Mouse (Mus musculus): ENCODE measurements around the gene Mrpl21. TPM values are rescaled to one million over a fixed set of nuclear protein-coding genes. Genes with fewer than 3 reads are reported as not detected.

Gene Mrpl21
- total and polyA plus RNA-seq, 3 experiments: 86.0 to 129 (median 116) TPM

- Histone ChIP-seq H3K27ac (ENCODE audit: insufficient read depth, low read depth) (no peak overlapping the region), H3K27me3 (replicated peaks) (no peaks in the 10 kb centered on the region), H3K36me3 (replicated peaks in 1 of 2; ENCODE audit: control insufficient read depth in 1 of 2, insufficient read depth in 1 of 2, low read length in 1 of 2) (no peaks in the 10 kb centered on the region), H3K4me2 (ENCODE audit: insufficient read depth, low read depth, poor library complexity, severe bottlenecking) (no peak overlapping the region), H3K9me3 (replicated peaks; ENCODE audit: low read length) (no peaks in the 10 kb centered on the region), H3K4me1 (ENCODE audit: control insufficient read depth in 1 of 2, insufficient read depth in 2 of 2) (peaks cover 7 to 17% of the 10 kb centered on the region in 2 experiments), H3K4me3 (replicated peaks in 1 of 3; ENCODE audit: low read depth in 2 of 3, low read length in 2 of 3, poor library complexity in 1 of 3) (no peak overlapping the region), H3K79me2 (replicated peaks; ENCODE audit: control insufficient read depth, extremely low read depth, insufficient read depth, poor library complexity, severe bottlenecking) (no peaks in the 10 kb centered on the region), H3K9ac (ENCODE audit: insufficient read depth, low read depth) (no peak overlapping the region)
- no peak for DNase-seq (ENCODE audit: extremely low read depth)
- in situ Hi-C loops (cut with MboI; ENCODE audit: low pct_ligation_motif_present, low pct_unique_long_range_greater_than_20kb, low sequenced_read_pairs): no loop called here
- TF ChIP-seq E2F4 (IDR thresholded peaks at IDR 0.05; ENCODE audit: insufficient replicate concordance, low read depth, low read length) (no peak), MYC (IDR thresholded peaks at IDR 0.05; ENCODE audit: low read depth, low read length) (no peak), GABPA (IDR thresholded peaks at IDR 0.05; ENCODE audit: insufficient replicate concordance, low read depth, low read length) (no peak)
- dilution Hi-C loops (cut with MboI; ENCODE audit: extremely low pct_ligation_motif_present, extremely low pct_unique_long_range_greater_than_20kb, low sequenced_read_pairs): no loop called here
Measured at GRCm38 (mm10) chr19:3333247-3333646, 50.5 kb downstream of the Mrpl21 start.

GRCm38 (mm10) chr19:3333694-3334515 is 51.2 kb downstream of the Mrpl21 start:
- Histone ChIP-seq H3K4me3 (replicated peaks in 1 of 3; ENCODE audit: low read depth in 2 of 3, low read length in 2 of 3, poor library complexity in 1 of 3) (no peak overlapping the region), H3K4me1 (ENCODE audit: control insufficient read depth in 1 of 2, insufficient read depth in 2 of 2) (peaks cover 11 to 19% of the 10 kb centered on the region in 2 experiments), H3K36me3 (replicated peaks in 1 of 2; ENCODE audit: control insufficient read depth in 1 of 2, insufficient read depth in 1 of 2, low read length in 1 of 2) (no peaks in the 10 kb centered on the region), H3K9ac (ENCODE audit: insufficient read depth, low read depth) (no peak overlapping the region), H3K27ac (ENCODE audit: insufficient read depth, low read depth) (no peak overlapping the region), H3K4me2 (ENCODE audit: insufficient read depth, low read depth, poor library complexity, severe bottlenecking) (no peak overlapping the region), H3K9me3 (replicated peaks; ENCODE audit: low read length) (no peaks in the 10 kb centered on the region), H3K79me2 (replicated peaks; ENCODE audit: control insufficient read depth, extremely low read depth, insufficient read depth, poor library complexity, severe bottlenecking) (no peaks in the 10 kb centered on the region), H3K27me3 (replicated peaks) (no peaks in the 10 kb centered on the region)
- TF ChIP-seq RAD21 (IDR thresholded peaks at IDR 0.05; ENCODE audit: low read depth, low read length) (no peak), HCFC1 (IDR thresholded peaks at IDR 0.05; ENCODE audit: low read depth, low read length) (no peak), ZMIZ1 (IDR thresholded peaks at IDR 0.05; ENCODE audit: low read depth, low read length) (no peak), SMC3 (IDR thresholded peaks at IDR 0.05; ENCODE audit: low read depth, low read length) (no peak), MAX (IDR thresholded peaks at IDR 0.05; ENCODE audit: low read length) (no peak), USF2 (conservative IDR thresholded peaks at IDR 0.05; ENCODE audit: low read depth, low read length) (no peak), CHD1 (IDR thresholded peaks at IDR 0.05; ENCODE audit: low read depth, low read length) (no peak), ZNF384 (IDR thresholded peaks at IDR 0.05; ENCODE audit: low read depth, low read length) (no peak)
- in situ Hi-C loops (cut with MboI; ENCODE audit: low pct_ligation_motif_present, low pct_unique_long_range_greater_than_20kb, low sequenced_read_pairs) (no loop called here), dilution Hi-C loops (cut with MboI; ENCODE audit: extremely low pct_ligation_motif_present, extremely low pct_unique_long_range_greater_than_20kb, low sequenced_read_pairs) (no loop called here)
- peak; percentile 21 for DNase-seq (ENCODE audit: extremely low read depth)

- DNase-seq (ENCODE audit: extremely low read depth): no peak
- Histone ChIP-seq H3K9me3 (replicated peaks; ENCODE audit: low read length) (no peaks in the 10 kb centered on the region), H3K4me3 (replicated peaks in 1 of 3; ENCODE audit: low read depth in 2 of 3, low read length in 2 of 3, poor library complexity in 1 of 3) (no peak overlapping the region), H3K79me2 (replicated peaks; ENCODE audit: control insufficient read depth, extremely low read depth, insufficient read depth, poor library complexity, severe bottlenecking) (no peaks in the 10 kb centered on the region), H3K9ac (ENCODE audit: insufficient read depth, low read depth) (no peak overlapping the region), H3K27ac (ENCODE audit: insufficient read depth, low read depth) (no peak overlapping the region), H3K36me3 (replicated peaks in 1 of 2; ENCODE audit: control insufficient read depth in 1 of 2, insufficient read depth in 1 of 2, low read length in 1 of 2) (no peaks in the 10 kb centered on the region), H3K4me2 (ENCODE audit: insufficient read depth, low read depth, poor library complexity, severe bottlenecking) (no peak overlapping the region), H3K4me1 (ENCODE audit: control insufficient read depth in 1 of 2, insufficient read depth in 2 of 2) (peaks cover 11 to 19% of the 10 kb centered on the region in 2 experiments), H3K27me3 (replicated peaks) (no peaks in the 10 kb centered on the region)
- in situ Hi-C loops (cut with MboI; ENCODE audit: low pct_ligation_motif_present, low pct_unique_long_range_greater_than_20kb, low sequenced_read_pairs): no loop called here
- TF ChIP-seq JUN (IDR thresholded peaks at IDR 0.05; ENCODE audit: insufficient read depth, low read depth, low read length): no peak
- no peak for TF ChIP-seq CTCF (conservative IDR thresholded peaks at IDR 0.05 in 1 of 2, IDR thresholded peaks at IDR 0.05 in 1 of 2; ENCODE audit: low read depth in 2 of 2, low read length in 2 of 2)
- no peak for TF ChIP-seq POLR2A (IDR thresholded peaks at IDR 0.05; ENCODE audit: low read depth, low read length)
- TF ChIP-seq MYC (IDR thresholded peaks at IDR 0.05; ENCODE audit: low read depth, low read length): no peak
- no peak for TF ChIP-seq MAZ (IDR thresholded peaks at IDR 0.05; ENCODE audit: low read depth, low read length)
- TF ChIP-seq SIN3A (IDR thresholded peaks at IDR 0.05; ENCODE audit: low read length): no peak
- TF ChIP-seq KAT2A (IDR thresholded peaks at IDR 0.05; ENCODE audit: insufficient replicate concordance, low read length): no peak
- TF ChIP-seq ZKSCAN1 (IDR thresholded peaks at IDR 0.05; ENCODE audit: borderline replicate concordance, low read depth, low read length): no peak
- no peak for TF ChIP-seq BHLHE40 (IDR thresholded peaks at IDR 0.05; ENCODE audit: low read depth, low read length)
- TF ChIP-seq MAFK (IDR thresholded peaks at IDR 0.05; ENCODE audit: insufficient replicate concordance, low read length): no peak
- no peak for TF ChIP-seq CHD1 (IDR thresholded peaks at IDR 0.05; ENCODE audit: low read depth, low read length)
- no peak for TF ChIP-seq USF1 (IDR thresholded peaks at IDR 0.05; ENCODE audit: low read depth, low read length)
- no peak for TF ChIP-seq IRF4 (IDR thresholded peaks at IDR 0.05; ENCODE audit: low read depth, low read length)
- no peak for TF ChIP-seq ELF1 (IDR thresholded peaks at IDR 0.05; ENCODE audit: low read depth, low read length)
- TF ChIP-seq NELFE (IDR thresholded peaks at IDR 0.05; ENCODE audit: low read depth, low read length): no peak
- TF ChIP-seq ZNF384 (IDR thresholded peaks at IDR 0.05; ENCODE audit: low read depth, low read length): no peak
- no peak for TF ChIP-seq ZMIZ1 (IDR thresholded peaks at IDR 0.05; ENCODE audit: low read depth, low read length)
- no peak for TF ChIP-seq ZC3H11A (IDR thresholded peaks at IDR 0.05; ENCODE audit: low read depth, low read length)
- dilution Hi-C loops (cut with MboI; ENCODE audit: extremely low pct_ligation_motif_present, extremely low pct_unique_long_range_greater_than_20kb, low sequenced_read_pairs): no loop called here
Measured at GRCm38 (mm10) chr19:3334550-3334949, 51.8 kb downstream of the Mrpl21 start.
